In the genomic region with DNA sequence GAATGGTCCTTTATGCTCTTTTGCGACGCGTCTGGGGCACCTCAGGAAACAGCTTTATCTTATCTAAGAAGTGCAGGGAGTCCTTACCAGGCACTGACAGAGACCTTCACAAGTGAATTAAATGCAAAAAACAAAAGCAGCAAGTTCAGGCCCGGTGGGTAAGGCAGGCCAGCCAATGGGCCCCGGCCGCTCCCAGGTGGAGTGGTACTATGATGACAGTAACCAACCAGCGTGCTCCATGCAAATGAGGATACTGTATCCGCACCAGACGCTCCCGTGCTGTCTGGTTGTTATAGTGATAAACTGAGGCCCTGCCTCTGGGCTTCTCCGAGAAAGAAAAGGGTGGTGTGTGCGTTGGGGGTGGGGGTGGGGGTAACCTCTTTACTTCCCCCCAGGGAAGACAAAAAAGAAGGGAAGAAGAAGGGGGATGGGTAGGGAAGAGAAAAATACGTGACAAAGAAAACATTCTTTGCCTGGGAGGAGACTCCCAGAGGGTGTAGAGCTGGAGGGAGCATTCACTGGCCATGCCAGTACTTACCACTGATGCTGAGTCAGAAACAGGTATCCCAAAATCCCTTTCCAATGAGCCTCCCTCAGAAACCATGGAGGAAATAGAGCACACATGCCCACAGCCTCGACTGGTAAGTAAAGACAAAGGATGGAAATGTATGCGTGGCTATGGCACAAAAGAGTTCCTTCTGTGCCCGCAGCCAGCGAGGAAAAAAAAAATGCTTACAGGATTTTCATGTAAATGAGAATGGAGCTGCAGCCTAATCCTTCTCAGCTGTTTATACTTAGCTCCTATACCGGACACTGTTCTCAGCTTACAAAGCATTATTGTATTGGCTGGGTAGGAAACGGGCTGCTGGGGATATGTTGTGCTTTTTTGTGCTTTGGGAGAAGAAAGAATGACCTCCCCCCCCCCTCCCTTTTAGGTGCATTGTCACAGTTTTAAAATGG, we compare ENCODE assay signal across 7 mouse cellular contexts. TPM values are rescaled to one million over a fixed set of nuclear protein-coding genes. Genes with fewer than 3 reads are reported as not detected.
DNase-seq lines count a peak whose midpoint lies in the region; ATAC-seq lines count a peak whose summit lies in the region.

No protein-coding gene starts in this region.

- intact Hi-C loops in left cerebral cortex, postnatal 10 days (cut with DNase I), result no loop called here

- peak; percentile 100 for ATAC-seq in activated CD4-positive, CD25-positive, alpha-beta regulatory T cell, adult 4 months
- ATAC-seq in megakaryocyte progenitor cell, adult 5-6 weeks (replicated peaks; ENCODE audit: poor library complexity), result peak; percentile 99

- DNase-seq in cerebellum, postnatal 10 days, result peak; percentile 72 to 76
- peak; percentile 56 to 61 for DNase-seq in frontal cortex, postnatal 10 days (ENCODE audit: low spot score in 2 of 2)
- peak; percentile 81 for DNase-seq in induced T-regulatory cell, adult 2 months (ENCODE audit: low read depth)
- DNase-seq in left cerebral cortex, postnatal 10 days (ENCODE audit: extremely low spot score in 1 of 2, low spot score in 2 of 2), result peak; percentile 60 to 65
- peak; percentile 80 to 90 for DNase-seq in right cerebral cortex, postnatal 10 days (ENCODE audit: low spot score in 2 of 2)

RNA-seq across cellular contexts. Expression of gene Pcyt1b, which starts 20.5 kb away (rescaled TPM):
- 1 to 10 TPM; 1.7 to 2.4 TPM for polyA plus RNA-seq in activated CD4-positive, CD25-positive, alpha-beta regulatory T cell, adult 4 months (2017; shearing (Covaris generic))
- total RNA-seq in left cerebral cortex, postnatal 10 days (2021), result 10 to 100 TPM; 57.9 to 62.5 TPM
- total RNA-seq in megakaryocyte progenitor cell, adult 5-6 weeks (2015), result 1.5 and 1.7 TPM in 2 replicates
- 1.5 and 2.9 TPM in 2 replicates for total RNA-seq in megakaryocyte progenitor cell, adult 5-6 weeks (2017)

RNA-seq across cellular contexts. Expression of gene Pola1, which starts 43.2 kb away (rescaled TPM):
- 10 to 100 TPM in 1 of 2 experiments, 1 to 10 TPM in 1; 9.9 to 12.6 TPM for polyA plus RNA-seq in activated CD4-positive, CD25-positive, alpha-beta regulatory T cell, adult 4 months (2017; shearing (Covaris generic))
- total RNA-seq in left cerebral cortex, postnatal 10 days (2021), result 1 to 10 TPM; 6.6 to 7.6 TPM
- 68.0 and 68.9 TPM in 2 replicates for total RNA-seq in megakaryocyte progenitor cell, adult 5-6 weeks (2015)
- total RNA-seq in megakaryocyte progenitor cell, adult 5-6 weeks (2017), result 114 and 142 TPM in 2 replicates

Comparison
In these comparisons a context has a peak if more than half of its experiments do, and no peak if none do; other contexts are left out.
1. Peak in every context shown above with its lines: DNase-seq and ATAC-seq.
2. RNA of gene Pcyt1b, which starts 20.5 kb away (total RNA-seq): 57.9 to 62.5 TPM in left cerebral cortex, postnatal 10 days; 1.5 to 2.9 TPM in megakaryocyte progenitor cell, adult 5-6 weeks; every median in the first group is over 10 times any median in the second.
3. RNA of gene Pola1, which starts 43.2 kb away (total RNA-seq): 68.0 to 142 TPM in megakaryocyte progenitor cell, adult 5-6 weeks; 6.6 to 7.6 TPM in left cerebral cortex, postnatal 10 days; every median in the first group is over 4 times any median in the second.